Mouse (Mus musculus) intestine, embryonic 16.5 days (tissue): ENCODE data around the gene Nudt4. TPM values are rescaled to one million over a fixed set of nuclear protein-coding genes. Genes with fewer than 3 reads are reported as not detected.

Experiments
- ATAC-seq: fragments of 200-750 bp; cut with Nextera tagmentation; 2 replicates; pipeline ENCODE4 v1.8.0; 2017; ENCODE audit warnings: moderate TSS enrichment, moderate library complexity
- H3K27ac ChIP-seq: fragments of 300-500 bp; sonication (generic); 2 replicates; pipeline ENCODE4 v1.5.1; 2014; ENCODE audit warnings: mild to moderate bottlenecking, low read length
- H3K27me3 ChIP-seq: fragments of 300-500 bp; sonication (generic); replicated peaks from 2 replicates; pipeline ENCODE4 v1.6.1; 2014; ENCODE audit warnings: low read length, control low read depth, mixed read lengths; ENCODE audit not compliant: control insufficient read depth, insufficient read depth
- H3K36me3 ChIP-seq: fragments of 300-500 bp; sonication (generic); 2 replicates; pipeline ENCODE4 v1.6.1; 2014; ENCODE audit warnings: low read length, control low read depth; ENCODE audit not compliant: control insufficient read depth, insufficient read depth
- H3K4me1 ChIP-seq: fragments of 300-500 bp; sonication (generic); 2 replicates; pipeline ENCODE4 v1.6.1; 2014; ENCODE audit warnings: low read length, control low read depth, mixed read lengths; ENCODE audit not compliant: control insufficient read depth, insufficient read depth
- H3K4me2 ChIP-seq: fragments of 300-500 bp; sonication (generic); 2 replicates; pipeline ENCODE4 v1.6.1; 2014; ENCODE audit warnings: low read depth, low read length, control low read depth
- H3K4me3 ChIP-seq: fragments of 300-500 bp; sonication (generic); 2 replicates; pipeline ENCODE4 v1.5.1; 2014; ENCODE audit warnings: mild to moderate bottlenecking, low read length
- H3K9ac ChIP-seq: fragments of 300-500 bp; sonication (generic); 2 replicates; pipeline ENCODE4 v1.6.1; 2014; ENCODE audit warnings: low read depth, low read length
- H3K9me3 ChIP-seq: fragments of 300-500 bp; sonication (generic); 2 replicates; pipeline ENCODE4 v1.6.1; 2016; ENCODE audit warnings: low read length, control low read depth; ENCODE audit not compliant: control insufficient read depth
- WGBS: fragments of 180-500 bp; shearing (Covaris S2); extraction: QIAGEN DNeasy Blood & Tissue Kit; methylation state at CpG from one replicate; pipeline ENCODE4 v1.1.7; 2014; 5-methylcytosine and 5-hydroxymethylcytosine counted together
- polyA plus RNA-seq: library from polyadenylated mRNA; unstranded; fragments of >200 nt; fragmentation: Nextera tagmentation; extraction: Ambion mirVana; gene quantifications from 2 replicates; pipeline ENCODE4 v1.2.1, GENCODE M21; 2015

The Nudt4 gene
- polyA plus RNA-seq, 1 experiment from 2014 or later, result 34.2 TPM

DNA sequence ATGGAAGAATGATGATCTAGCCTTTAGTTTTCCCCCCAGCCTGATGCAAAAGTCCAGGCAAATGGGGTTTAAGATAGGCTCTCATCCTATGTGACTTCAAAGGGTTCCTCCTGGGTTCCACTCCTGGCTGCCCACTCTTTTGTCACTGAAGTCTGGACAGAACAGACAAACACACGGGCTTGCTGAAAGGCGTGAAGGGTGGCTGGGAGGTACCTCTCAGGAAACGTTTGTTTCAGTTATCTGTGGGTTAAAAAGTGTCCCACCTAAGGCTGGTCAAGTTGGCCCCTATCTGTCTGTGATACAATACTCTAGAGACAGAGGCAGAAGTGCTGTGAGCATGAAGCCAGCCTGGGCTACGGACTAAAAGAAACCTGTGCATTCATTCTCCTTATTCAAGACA is 11.0 kb upstream of the Nudt4 start:
- Histone ChIP-seq H3K9ac (no peak overlapping the region), H3K4me3 (no peak overlapping the region), H3K4me2 (no peak overlapping the region), H3K36me3 (no peaks in the 10 kb centered on the region), H3K9me3 (no peaks in the 10 kb centered on the region), H3K27me3 (no peaks in the 10 kb centered on the region), H3K4me1 (peaks cover 3% of the 10 kb centered on the region; the same call in 1 of the 2 replicates), H3K27ac (no peak overlapping the region)
- ATAC-seq, result no peak
- 70% methylated on average over 4 of the region's 4 CpGs for WGBS

DNA sequence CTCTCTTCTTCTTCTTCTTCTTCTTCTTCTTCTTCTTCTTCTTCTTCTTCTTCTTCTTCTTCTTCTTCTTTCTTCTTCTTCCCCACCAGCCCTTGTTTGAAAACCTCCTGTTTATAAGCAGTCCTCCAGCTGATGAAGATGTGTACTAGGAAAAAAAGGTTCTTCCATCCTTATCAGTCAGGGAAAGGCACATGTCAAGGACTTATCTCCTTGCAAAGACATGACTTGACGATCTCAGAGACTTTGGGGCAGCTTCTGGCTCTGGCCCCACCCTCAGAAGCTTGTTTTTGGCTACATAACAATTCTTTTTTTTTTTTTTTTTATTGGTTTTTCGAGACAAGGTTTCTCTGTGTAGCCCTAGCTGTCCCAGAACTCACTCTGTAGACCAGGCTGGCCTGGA is 5.5 kb upstream of the Nudt4 start:
- WGBS, result 59% methylated on average over 2 of the region's 2 CpGs
- no peaks in the 10 kb centered on the region for H3K27me3 ChIP-seq

DNA sequence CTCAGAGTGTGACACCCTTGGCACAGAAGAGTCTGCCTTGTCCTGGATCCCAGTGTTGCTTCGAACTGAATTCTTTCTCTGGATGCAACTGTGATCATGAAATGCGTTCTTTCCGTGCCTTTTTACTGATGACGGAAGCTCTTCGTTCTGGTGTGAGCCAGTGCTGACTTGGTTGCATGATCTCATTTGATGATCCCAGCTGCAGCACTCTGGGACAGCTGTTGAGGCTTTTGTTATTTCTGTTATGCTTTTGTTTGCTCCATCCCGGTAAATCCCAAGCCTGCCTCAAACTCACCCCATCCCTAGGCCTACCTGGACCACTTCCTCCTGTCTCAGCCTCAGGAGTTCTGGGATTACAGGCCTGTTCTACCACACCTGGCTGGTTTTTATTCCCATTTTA is 4.1 kb upstream of the Nudt4 start:
- H3K4me3 ChIP-seq, result no peak overlapping the region
- H3K9ac ChIP-seq, result no peak overlapping the region
- H3K27me3 ChIP-seq, result no peaks in the 10 kb centered on the region
- no peak for ATAC-seq
- H3K4me2 ChIP-seq, result no peak overlapping the region
- no peaks in the 10 kb centered on the region for H3K36me3 ChIP-seq
- 76% methylated on average over 6 of the region's 6 CpGs for WGBS
- peaks cover 4% of the 10 kb centered on the region; the same call in 1 of the 2 replicates for H3K4me1 ChIP-seq
- H3K9me3 ChIP-seq, result no peaks in the 10 kb centered on the region
- H3K27ac ChIP-seq, result no peak overlapping the region

More for the DNA sequence above, 5.5 kb upstream of the Nudt4 start:
- Histone ChIP-seq H3K4me2 (no peak overlapping the region), H3K36me3 (no peaks in the 10 kb centered on the region), H3K27ac (no peak overlapping the region), H3K9me3 (no peaks in the 10 kb centered on the region), H3K9ac (no peak overlapping the region), H3K4me3 (no peak overlapping the region), H3K4me1 (peaks cover 3% of the 10 kb centered on the region; the same call in 1 of the 2 replicates)
- peak; percentile 62; the same call in 1 of the 2 replicates for ATAC-seq

DNA sequence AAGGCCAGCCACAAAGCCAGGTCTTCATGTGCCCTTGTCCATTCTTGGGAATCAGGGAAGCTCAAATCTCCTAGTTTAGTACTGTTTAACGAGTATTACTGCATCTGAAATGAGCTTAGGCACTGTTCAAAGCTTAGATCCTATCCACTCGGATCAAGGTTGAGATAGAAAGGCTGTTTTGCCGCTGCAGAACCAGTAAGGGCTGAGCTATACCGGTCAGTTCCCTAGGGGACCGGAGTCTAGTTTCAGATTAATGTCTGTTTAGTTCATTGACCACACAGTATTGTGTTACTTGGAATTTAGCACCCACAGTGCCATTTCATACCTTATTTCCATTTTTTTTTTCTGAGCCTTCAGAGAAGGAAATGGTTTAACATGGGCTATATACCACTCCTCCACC is 3.6 kb upstream of the Nudt4 start:
- Histone ChIP-seq H3K27ac (no peak overlapping the region), H3K36me3 (no peaks in the 10 kb centered on the region), H3K4me2 (no peak overlapping the region), H3K9ac (no peak overlapping the region), H3K4me1 (peaks cover 4% of the 10 kb centered on the region; the same call in 1 of the 2 replicates), H3K9me3 (no peaks in the 10 kb centered on the region), H3K27me3 (no peaks in the 10 kb centered on the region), H3K4me3 (no peak overlapping the region)
- WGBS, result 70% methylated on average over 5 of the region's 5 CpGs
- no peak for ATAC-seq

DNA sequence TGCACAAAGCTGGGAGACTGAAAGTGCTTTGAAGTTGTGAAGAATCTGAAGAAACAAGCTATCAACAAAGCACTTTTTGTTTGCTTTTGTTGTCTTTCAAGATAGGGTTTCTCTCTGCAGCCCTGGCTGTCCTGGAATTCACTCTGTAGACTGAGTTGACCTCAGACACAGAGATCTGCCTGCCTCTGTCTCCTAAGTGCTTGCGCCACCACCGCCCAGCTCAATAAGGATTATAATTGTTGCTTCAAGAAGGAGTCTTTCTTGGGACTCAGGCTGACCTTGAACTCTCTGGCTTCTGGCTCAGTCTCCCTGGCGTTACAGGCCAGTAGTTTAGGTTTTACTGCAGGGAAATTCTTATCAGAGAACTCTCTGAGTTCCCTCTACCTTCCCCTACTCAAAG is 2.8 kb upstream of the Nudt4 start:
- Histone ChIP-seq H3K4me2 (no peak overlapping the region), H3K27ac (no peak overlapping the region), H3K27me3 (no peaks in the 10 kb centered on the region), H3K4me1 (peaks cover 4% of the 10 kb centered on the region; the same call in 1 of the 2 replicates), H3K36me3 (no peaks in the 10 kb centered on the region), H3K9ac (no peak overlapping the region), H3K9me3 (no peaks in the 10 kb centered on the region), H3K4me3 (no peak overlapping the region)
- 77% methylated on average over 3 of the region's 3 CpGs for WGBS
- ATAC-seq, result no peak

DNA sequence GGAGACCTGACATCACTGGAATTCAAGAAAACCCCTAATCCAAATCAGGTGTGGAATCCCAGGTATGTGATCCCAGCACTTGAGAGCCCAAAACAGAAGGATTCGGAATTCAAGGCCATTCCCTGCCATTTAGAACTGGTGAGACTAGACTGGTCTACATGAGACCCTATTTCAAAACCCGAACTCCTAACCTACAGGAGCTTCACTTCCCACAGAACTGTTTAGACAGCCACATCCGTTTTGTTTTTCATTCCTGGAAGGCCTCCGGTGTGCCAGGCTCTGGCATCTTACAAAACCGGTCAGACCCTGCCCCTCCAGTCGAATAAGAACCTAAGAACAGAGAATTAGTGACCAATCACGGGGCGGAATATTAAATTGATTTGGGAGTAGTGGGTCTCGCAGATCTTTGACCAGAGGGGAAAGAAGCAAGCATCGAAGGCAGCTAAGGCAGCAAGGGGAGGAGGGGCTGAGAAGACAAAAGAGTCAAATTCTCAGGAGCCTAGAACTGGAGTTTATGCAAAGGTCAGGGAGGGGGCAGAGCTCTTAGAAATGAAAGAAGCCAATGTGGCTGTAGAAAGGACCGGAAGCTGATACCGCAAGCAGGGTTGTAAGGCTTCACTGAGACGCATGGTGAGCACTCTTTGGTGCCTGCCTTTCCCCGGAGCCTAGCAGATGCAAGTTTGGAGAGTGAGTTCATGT is 1.4 kb upstream of the Nudt4 start:
- WGBS, result 33% methylated on average over 14 of the region's 14 CpGs
- H3K4me2 ChIP-seq, result no peak overlapping the region

DNA sequence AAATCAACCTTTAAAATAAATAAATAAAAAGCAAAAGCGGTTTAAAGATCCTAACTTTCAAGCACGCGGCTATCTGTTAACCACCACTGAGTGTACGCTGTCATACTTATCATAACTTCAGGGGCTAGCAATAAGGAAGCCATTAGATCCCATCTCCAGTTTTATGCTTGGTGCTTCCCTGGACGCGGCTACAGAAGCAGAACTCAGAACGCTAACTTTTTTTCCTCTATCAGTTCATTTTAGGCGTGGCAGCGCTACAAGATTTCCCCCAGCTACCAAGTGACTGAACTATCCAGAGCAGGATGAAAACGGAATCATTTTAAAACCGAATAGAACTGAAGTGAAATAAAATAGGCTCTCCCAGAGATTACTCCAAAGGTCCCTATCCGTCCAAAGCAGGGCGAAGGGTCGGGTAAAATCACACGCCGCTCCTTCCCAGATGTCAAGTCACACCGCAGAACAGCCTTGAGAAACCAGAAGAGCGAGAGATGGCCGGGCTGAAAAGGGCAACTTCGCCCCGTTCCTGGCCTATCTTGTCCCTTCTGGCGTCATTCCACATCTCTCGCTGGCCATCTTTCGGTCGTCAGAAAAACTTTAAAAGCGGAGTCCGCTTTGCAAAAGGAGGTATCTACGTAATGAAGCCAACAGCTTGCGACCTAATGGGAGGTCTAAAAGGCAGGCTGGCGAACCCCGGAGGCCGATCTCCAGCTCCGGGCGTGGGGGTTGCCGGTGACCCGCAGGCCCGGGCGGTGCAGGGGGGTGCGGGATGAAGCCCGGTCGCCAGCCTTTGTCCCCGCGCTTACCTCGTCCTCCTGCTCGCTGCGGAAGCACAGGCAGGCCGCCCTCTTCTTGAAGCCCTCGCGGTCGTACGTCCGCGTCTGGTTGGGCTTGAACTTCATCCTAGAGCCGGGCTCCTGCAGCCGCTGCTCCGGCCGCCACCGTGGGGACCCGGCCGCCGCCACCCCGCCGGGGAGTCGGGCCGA is 796 bp downstream of the Nudt4 start:
- Histone ChIP-seq H3K4me2 (peak overlapping the region; percentile 78), H3K9ac (peak overlapping the region; percentile 96), H3K27me3 (no peaks in the 10 kb centered on the region), H3K4me3 (peak overlapping the region; percentile 94), H3K27ac (peak overlapping the region; percentile 95), H3K36me3 (no peaks in the 10 kb centered on the region), H3K9me3 (no peaks in the 10 kb centered on the region), H3K4me1 (peaks cover 19% of the 10 kb centered on the region)
- WGBS, result under 1% methylated on average over 64 of the region's 65 CpGs
- peak; percentile 55 for ATAC-seq

More for the DNA sequence above, 1.4 kb upstream of the Nudt4 start:
- Histone ChIP-seq H3K36me3 (no peaks in the 10 kb centered on the region), H3K4me1 (peaks cover 15% of the 10 kb centered on the region), H3K9ac (no peak overlapping the region), H3K9me3 (no peaks in the 10 kb centered on the region), H3K4me3 (no peak overlapping the region), H3K27ac (no peak overlapping the region), H3K27me3 (no peaks in the 10 kb centered on the region)
- ATAC-seq, result no peak

DNA sequence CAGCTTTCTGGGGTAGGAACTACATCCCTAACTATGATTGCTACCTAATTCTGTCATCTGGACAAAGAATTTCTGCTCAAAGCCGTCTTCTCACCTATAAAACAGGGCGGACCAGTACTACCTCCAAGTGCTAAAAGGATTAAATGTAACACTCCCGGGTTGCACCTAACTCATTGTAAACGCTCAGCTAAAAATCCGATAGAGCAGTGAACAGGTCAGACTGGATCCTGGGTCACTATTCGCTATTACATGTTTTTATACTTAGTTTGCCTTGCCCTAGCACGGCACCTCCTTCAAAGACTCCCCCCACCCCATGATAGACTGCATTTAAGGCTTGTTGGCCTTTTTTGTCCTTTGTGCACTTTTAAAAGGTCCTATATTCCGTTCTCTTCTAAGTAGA is 1.6 kb downstream of the Nudt4 start:
- Histone ChIP-seq H3K36me3 (no peaks in the 10 kb centered on the region), H3K27ac (0 out of 2 replicates have a peak overlapping the region, but pooled peaks have one; percentile 45), H3K4me1 (peaks cover 19% of the 10 kb centered on the region), H3K27me3 (no peaks in the 10 kb centered on the region), H3K4me3 (peak overlapping the region; percentile 94), H3K9ac (peak overlapping the region; percentile 96), H3K9me3 (no peaks in the 10 kb centered on the region), H3K4me2 (peak overlapping the region; percentile 78)
- no peak for ATAC-seq
- WGBS, result 2% methylated on average over 8 of the region's 8 CpGs

DNA sequence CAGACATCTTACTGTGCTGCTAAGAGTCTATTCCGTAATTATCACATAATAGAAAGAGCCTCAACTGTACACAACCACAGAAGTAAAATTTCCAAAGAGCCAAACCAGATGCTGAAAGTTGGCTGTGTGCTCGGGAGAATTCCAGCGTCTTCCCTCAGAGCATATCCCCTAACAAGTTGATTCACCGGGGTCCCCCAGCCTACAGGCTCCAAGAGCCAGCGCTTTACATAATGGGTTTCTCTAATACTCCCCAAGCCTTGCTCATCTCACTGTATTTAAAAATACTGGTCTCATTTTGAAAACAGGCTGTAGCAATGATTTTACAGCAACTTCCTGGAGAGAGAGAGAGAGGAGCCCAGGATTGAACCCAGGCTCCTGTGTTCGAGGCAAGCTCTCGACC is 2.3 kb downstream of the Nudt4 start:
- Histone ChIP-seq H3K27ac (no peak overlapping the region), H3K36me3 (no peaks in the 10 kb centered on the region), H3K4me2 (peak overlapping the region; percentile 78), H3K4me1 (peaks cover 19% of the 10 kb centered on the region), H3K9me3 (no peaks in the 10 kb centered on the region), H3K9ac (peak overlapping the region; percentile 96), H3K4me3 (peak overlapping the region; percentile 94), H3K27me3 (no peaks in the 10 kb centered on the region)
- ATAC-seq, result no peak
- 31% methylated on average over 7 of the region's 7 CpGs for WGBS
